Mouse (Mus musculus) heart, adult 8-10 months (tissue): Measurements from ENCODE around the gene Arhgap23. TPM values are rescaled to one million over a fixed set of nuclear protein-coding genes. Genes with fewer than 3 reads are reported as not detected.

Experiments
- DNase-seq: peaks from one replicate; pipeline ENCODE4 v3.0.0; 2022; ENCODE audit warnings: low spot score
- total RNA-seq, 4 experiments: library from RNA; stranded (reverse); gene quantifications; 2 replicates each; pipeline ENCODE4 v1.2.4; 2022

Arhgap23 gene
- total RNA-seq, 4 experiments from 2014 or later = 13.3 to 14.9 (median 14.0) TPM

GRCm38 (mm10) chr11:97547957-97548706 is 132.8 kb downstream of the Arhgap23 start:
- DNase-seq = no peak

- DNase-seq = no peak
Measured at GRCm38 (mm10) chr11:97548757-97549156, 133.4 kb downstream of the Arhgap23 start.

Other genes starting within 250 kb of the Arhgap23 start
- 10 to 100 TPM; 78.7 to 80.0 (median 79.7) TPM for gene Kpnb1, start 227.7 kb upstream of the Arhgap23 start, total RNA-seq
- gene Npepps, start 134.9 kb upstream of the Arhgap23 start, total RNA-seq = 10 to 100 TPM; 78.1 to 82.3 (median 79.1) TPM
- gene Mrpl45, start 99.8 kb upstream of the Arhgap23 start, total RNA-seq = 10 to 100 TPM; 49.9 to 64.7 (median 56.9) TPM
- gene Gpr179, start 63.5 kb upstream of the Arhgap23 start, total RNA-seq = under 1 TPM in 3 of 4 experiments, not detected in 1; 0.06 to 0.12 (median 0.06) TPM
- gene Socs7, start 53.0 kb upstream of the Arhgap23 start, total RNA-seq = 10 to 100 TPM; 19.2 to 23.4 (median 20.0) TPM
- gene 4933428G20Rik, start 84.8 kb downstream of the Arhgap23 start, total RNA-seq = not detected
- gene Srcin1, start 160.7 kb downstream of the Arhgap23 start, total RNA-seq = under 1 TPM; 0.06 to 0.75 (median 0.18) TPM
- gene Epop, start 214.2 kb downstream of the Arhgap23 start, total RNA-seq = 1 to 10 TPM in 3 of 4 experiments, under 1 TPM in 1; 0.92 to 1.7 (median 1.2) TPM
- 10 to 100 TPM; 68.8 to 84.0 (median 69.8) TPM for gene Mllt6, start 247.9 kb downstream of the Arhgap23 start, total RNA-seq